Mouse (Mus musculus): ENCODE measurements around the gene Slc2a9. TPM values are rescaled to one million over a fixed set of nuclear protein-coding genes. Genes with fewer than 3 reads are reported as not detected.
"Not testable (repeated sequence)": the region's sequence is repeated elsewhere in the genome, so short reads cannot be mapped to it uniquely, and the experiment has no call there.

The Slc2a9 gene
- polyA plus RNA-seq, 1 experiment from 2014 or later = 2.4 TPM

- H3K27ac ChIP-seq (ENCODE audit: low read length) = no peak overlapping the region
- no peak for ATAC-seq (ENCODE audit: low FRiP score, low TSS enrichment)
- no peaks in the 10 kb centered on the region for H3K4me1 ChIP-seq (ENCODE audit: insufficient read depth, low read length)
- no peak overlapping the region for H3K4me2 ChIP-seq (replicated peaks; ENCODE audit: low read depth, low read length)
- no peak overlapping the region for H3K4me3 ChIP-seq (ENCODE audit: low read length)
- H3K27me3 ChIP-seq (ENCODE audit: insufficient read depth, low read length) = no peaks in the 10 kb centered on the region
- H3K36me3 ChIP-seq (ENCODE audit: insufficient read depth, low read length) = no peaks in the 10 kb centered on the region
- 65% methylated on average over 20 of the region's 20 CpGs for WGBS
- H3K9me3 ChIP-seq (ENCODE audit: low read length) = peaks cover 3% of the 10 kb centered on the region; the same call in 1 of the 2 replicates
- H3K9ac ChIP-seq (replicated peaks; ENCODE audit: low read length) = no peak overlapping the region
Observed at GRCm38 (mm10) chr5:38488673-38489615, 14.0 kb downstream of the Slc2a9 start.

GRCm38 (mm10) chr5:38488026-38488425, 14.9 kb downstream of the Slc2a9 start:
- no peak overlapping the region for H3K9ac ChIP-seq (replicated peaks; ENCODE audit: low read length)
- H3K4me2 ChIP-seq (replicated peaks; ENCODE audit: low read depth, low read length) = no peak overlapping the region
- no peaks in the 10 kb centered on the region for H3K36me3 ChIP-seq (ENCODE audit: insufficient read depth, low read length)
- H3K4me3 ChIP-seq (ENCODE audit: low read length) = no peak overlapping the region
- H3K9me3 ChIP-seq (ENCODE audit: low read length) = no peaks in the 10 kb centered on the region
- ATAC-seq (ENCODE audit: low FRiP score, low TSS enrichment) = no peak
- WGBS = 51% methylated on average over 6 of the region's 6 CpGs
- no peaks in the 10 kb centered on the region for H3K27me3 ChIP-seq (ENCODE audit: insufficient read depth, low read length)
- no peak overlapping the region for H3K27ac ChIP-seq (ENCODE audit: low read length)
- H3K4me1 ChIP-seq (ENCODE audit: insufficient read depth, low read length) = no peaks in the 10 kb centered on the region

- Histone ChIP-seq H3K9ac (replicated peaks; ENCODE audit: low read length) (no peak overlapping the region), H3K27me3 (ENCODE audit: insufficient read depth, low read length) (no peaks in the 10 kb centered on the region), H3K27ac (ENCODE audit: low read length) (no peak overlapping the region), H3K4me3 (ENCODE audit: low read length) (no peak overlapping the region), H3K36me3 (ENCODE audit: insufficient read depth, low read length) (no peaks in the 10 kb centered on the region), H3K9me3 (ENCODE audit: low read length) (no peaks in the 10 kb centered on the region), H3K4me1 (ENCODE audit: insufficient read depth, low read length) (no peaks in the 10 kb centered on the region), H3K4me2 (replicated peaks; ENCODE audit: low read depth, low read length) (no peak overlapping the region)
- 89% methylated on average over 4 of the region's 4 CpGs for WGBS
- ATAC-seq (ENCODE audit: low FRiP score, low TSS enrichment) = no peak
Observed at GRCm38 (mm10) chr5:38487247-38487646, 15.7 kb downstream of the Slc2a9 start.

- H3K4me3 ChIP-seq (ENCODE audit: low read length) = no peak overlapping the region
- H3K27me3 ChIP-seq (ENCODE audit: insufficient read depth, low read length) = no peaks in the 10 kb centered on the region
- H3K36me3 ChIP-seq (ENCODE audit: insufficient read depth, low read length) = no peaks in the 10 kb centered on the region
- no peak overlapping the region for H3K9ac ChIP-seq (replicated peaks; ENCODE audit: low read length)
- H3K9me3 ChIP-seq (ENCODE audit: low read length) = no peaks in the 10 kb centered on the region
- no peak overlapping the region for H3K27ac ChIP-seq (ENCODE audit: low read length)
- peaks cover 5% of the 10 kb centered on the region; the same call in 1 of the 2 replicates for H3K4me1 ChIP-seq (ENCODE audit: insufficient read depth, low read length)
- ATAC-seq (ENCODE audit: low FRiP score, low TSS enrichment) = no peak
- 72% methylated on average over 4 of the region's 4 CpGs for WGBS
- no peak overlapping the region for H3K4me2 ChIP-seq (replicated peaks; ENCODE audit: low read depth, low read length)
Observed at GRCm38 (mm10) chr5:38485946-38486345, 17.0 kb downstream of the Slc2a9 start.

- H3K4me1 ChIP-seq (ENCODE audit: insufficient read depth, low read length) = peaks cover 23% of the 10 kb centered on the region
- 45% methylated on average over 7 of the region's 7 CpGs for WGBS
- H3K4me3 ChIP-seq (ENCODE audit: low read length) = no peak overlapping the region
- H3K27me3 ChIP-seq (ENCODE audit: insufficient read depth, low read length) = no peaks in the 10 kb centered on the region
- H3K9me3 ChIP-seq (ENCODE audit: low read length) = no peaks in the 10 kb centered on the region
- no peak for ATAC-seq (ENCODE audit: low FRiP score, low TSS enrichment)
- H3K36me3 ChIP-seq (ENCODE audit: insufficient read depth, low read length) = no peaks in the 10 kb centered on the region
- H3K9ac ChIP-seq (replicated peaks; ENCODE audit: low read length) = no peak overlapping the region
- no peak overlapping the region for H3K27ac ChIP-seq (ENCODE audit: low read length)
- no peak overlapping the region for H3K4me2 ChIP-seq (replicated peaks; ENCODE audit: low read depth, low read length)
Observed at GRCm38 (mm10) chr5:38483518-38484110, 19.3 kb downstream of the Slc2a9 start.

GRCm38 (mm10) chr5:38480822-38481707, 21.9 kb downstream of the Slc2a9 start:
- peak overlapping the region; percentile 61; the same call in 1 of the 2 replicates for H3K27ac ChIP-seq (ENCODE audit: low read length)

GRCm38 (mm10) chr5:38479908-38480725, 22.8 kb downstream of the Slc2a9 start:
- H3K36me3 ChIP-seq (ENCODE audit: insufficient read depth, low read length) = no peaks in the 10 kb centered on the region
- H3K9ac ChIP-seq (replicated peaks; ENCODE audit: low read length) = peak overlapping the region; percentile 54
- 2% methylated on average over 22 of the region's 22 CpGs for WGBS
- peak overlapping the region; percentile 55 for H3K4me2 ChIP-seq (replicated peaks; ENCODE audit: low read depth, low read length)
- H3K4me3 ChIP-seq (ENCODE audit: low read length) = peak overlapping the region; percentile 36
- peaks cover 23% of the 10 kb centered on the region for H3K4me1 ChIP-seq (ENCODE audit: insufficient read depth, low read length)
- peak; percentile 87 for ATAC-seq (ENCODE audit: low FRiP score, low TSS enrichment)
- no peaks in the 10 kb centered on the region for H3K9me3 ChIP-seq (ENCODE audit: low read length)
- no peaks in the 10 kb centered on the region for H3K27me3 ChIP-seq (ENCODE audit: insufficient read depth, low read length)
- H3K27ac ChIP-seq (ENCODE audit: low read length) = peak overlapping the region; percentile 74

More at GRCm38 (mm10) chr5:38480822-38481707, 21.9 kb downstream of the Slc2a9 start:
- peak; percentile 10; the same call in 1 of the 2 replicates for ATAC-seq (ENCODE audit: low FRiP score, low TSS enrichment)
- H3K4me3 ChIP-seq (ENCODE audit: low read length) = peak overlapping the region; percentile 36
- H3K4me1 ChIP-seq (ENCODE audit: insufficient read depth, low read length) = peaks cover 23% of the 10 kb centered on the region
- no peaks in the 10 kb centered on the region for H3K36me3 ChIP-seq (ENCODE audit: insufficient read depth, low read length)
- H3K27me3 ChIP-seq (ENCODE audit: insufficient read depth, low read length) = no peaks in the 10 kb centered on the region
- WGBS = 64% methylated on average over 10 of the region's 10 CpGs
- H3K9me3 ChIP-seq (ENCODE audit: low read length) = no peaks in the 10 kb centered on the region
- H3K4me2 ChIP-seq (replicated peaks; ENCODE audit: low read depth, low read length) = peak overlapping the region; percentile 55
- H3K9ac ChIP-seq (replicated peaks; ENCODE audit: low read length) = peak overlapping the region; percentile 54

- not testable (repeated sequence) for H3K36me3 ChIP-seq (ENCODE audit: insufficient read depth, low read length); H3K27me3 ChIP-seq (ENCODE audit: insufficient read depth, low read length); H3K9me3 ChIP-seq (ENCODE audit: low read length); H3K9ac ChIP-seq (replicated peaks; ENCODE audit: low read length)
- Histone ChIP-seq H3K4me1 (ENCODE audit: insufficient read depth, low read length) (peaks cover 23% of the 10 kb centered on the region), H3K4me2 (replicated peaks; ENCODE audit: low read depth, low read length) (peak overlapping the region; percentile 55), H3K27ac (ENCODE audit: low read length) (peak overlapping the region; percentile 74), H3K4me3 (ENCODE audit: low read length) (peak overlapping the region; percentile 36)
- peak; percentile 37 for ATAC-seq (ENCODE audit: low FRiP score, low TSS enrichment)
Observed at GRCm38 (mm10) chr5:38479545-38479907, 23.4 kb downstream of the Slc2a9 start.

- Histone ChIP-seq H3K9me3 (ENCODE audit: low read length) (no peaks in the 10 kb centered on the region), H3K27ac (ENCODE audit: low read length) (no peak overlapping the region), H3K36me3 (ENCODE audit: insufficient read depth, low read length) (no peaks in the 10 kb centered on the region), H3K4me3 (ENCODE audit: low read length) (no peak overlapping the region), H3K4me1 (ENCODE audit: insufficient read depth, low read length) (peaks cover 23% of the 10 kb centered on the region), H3K9ac (replicated peaks; ENCODE audit: low read length) (no peak overlapping the region), H3K27me3 (ENCODE audit: insufficient read depth, low read length) (no peaks in the 10 kb centered on the region), H3K4me2 (replicated peaks; ENCODE audit: low read depth, low read length) (0 out of 2 replicates have a peak overlapping the region, but pooled peaks have one; percentile 16)
- WGBS = 33% methylated on average over 4 of the region's 4 CpGs
- no peak; the same call in 1 of the 2 replicates for ATAC-seq (ENCODE audit: low FRiP score, low TSS enrichment)
Observed at GRCm38 (mm10) chr5:38479027-38479426, 23.9 kb downstream of the Slc2a9 start.
